Mouse (Mus musculus) right cerebral cortex, postnatal 14 days (tissue): ENCODE results near the gene Ipo4.

Experiments used
- DNase-seq: peaks from one replicate; pipeline ENCODE4 v3.0.0; 2022

Ipo4 gene

GRCm38 (mm10) chr14:55635523-55636007 is at the start of gene Ipo4:
TSS of gene Ipo4 (minus strand) at chr14:55635957.
- peak; percentile 88 for DNase-seq

- DNase-seq = no peak
These were observed 46.3 kb upstream of the Ipo4 start for GRCm38 (mm10) chr14:55682118-55682493.

- DNase-seq = peak; percentile 95
These were observed 45.7 kb upstream of the Ipo4 start, which contains the start of gene Tinf2 for GRCm38 (mm10) chr14:55681160-55682117. TSS of gene Tinf2 (minus strand) at chr14:55681820.

- no peak for DNase-seq
These were observed 41.9 kb upstream of the Ipo4 start for GRCm38 (mm10) chr14:55677615-55678014.

- DNase-seq = no peak
These were observed 36.9 kb upstream of the Ipo4 start for GRCm38 (mm10) chr14:55672741-55673060.

- peak; percentile 84 for DNase-seq
These were observed 36.3 kb upstream of the Ipo4 start, which contains the start of the genes Gmpr2 and Nedd8 for GRCm38 (mm10) chr14:55671833-55672740. TSS of gene Gmpr2 (plus strand) at chr14:55671941. TSS of gene Nedd8 (minus strand) at chr14:55672124.

- no peak for DNase-seq
These were observed 35.7 kb upstream of the Ipo4 start for GRCm38 (mm10) chr14:55671486-55671832.

GRCm38 (mm10) chr14:55660636-55661035 is 24.9 kb upstream of the Ipo4 start:
- no peak for DNase-seq

GRCm38 (mm10) chr14:55659960-55660573 is 24.3 kb upstream of the Ipo4 start, which contains the start of gene Mdp1:
TSS of gene Mdp1 (minus strand) at chr14:55660508.
- DNase-seq = peak; percentile 81

GRCm38 (mm10) chr14:55658011-55658410 is 22.3 kb upstream of the Ipo4 start:
- no peak for DNase-seq

- DNase-seq = no peak
These were observed 21.2 kb upstream of the Ipo4 start for GRCm38 (mm10) chr14:55656935-55657334.

GRCm38 (mm10) chr14:55651528-55651927 is 15.8 kb upstream of the Ipo4 start:
- no peak for DNase-seq

- DNase-seq = no peak
These were observed 14.1 kb upstream of the Ipo4 start, which contains the start of gene Tssk4 for GRCm38 (mm10) chr14:55649884-55650283. TSS of gene Tssk4 (plus strand) at chr14:55650184.

GRCm38 (mm10) chr14:55644261-55644888 is 8.6 kb upstream of the Ipo4 start:
- DNase-seq = no peak

- DNase-seq = peak; percentile 78
These were observed 7.5 kb upstream of the Ipo4 start, which contains the start of gene Tm9sf1 for GRCm38 (mm10) chr14:55643060-55643907. TSS of gene Tm9sf1 (minus strand) at chr14:55643806.

- DNase-seq = no peak
These were observed 6.9 kb upstream of the Ipo4 start for GRCm38 (mm10) chr14:55642679-55643059.

- DNase-seq = no peak
These were observed 5.5 kb upstream of the Ipo4 start for GRCm38 (mm10) chr14:55641291-55641690.

- no peak for DNase-seq
These were observed 5.1 kb upstream of the Ipo4 start for GRCm38 (mm10) chr14:55640816-55641215.

GRCm38 (mm10) chr14:55637795-55638194 is 2.0 kb upstream of the Ipo4 start, which contains the start of gene Gm49378:
TSS of gene Gm49378 (minus strand) at chr14:55637895.
- no peak for DNase-seq

- no peak for DNase-seq
These were observed 759 bp downstream of the Ipo4 start for GRCm38 (mm10) chr14:55634874-55635522.

GRCm38 (mm10) chr14:55629312-55629711 is 6.4 kb downstream of the Ipo4 start:
- peak; percentile 45 for DNase-seq
